Mouse (Mus musculus) MEL (cell line): ENCODE measurements at regions not wholly inside any gene's neighbourhood (a gene's known extent, or its start where the extent isn't known, plus 50 kb on each side); places are given as distances from the start of the nearest gene placed in this dataset.

Source experiments
- DNase-seq: peaks from one replicate; pipeline ENCODE4 v3.0.0; 2011; ENCODE audit warnings: low read depth, low spot score
- H3K27ac ChIP-seq: 2 replicates; pipeline ENCODE4 v1.5.1; 2012; ENCODE audit warnings: low read depth, mild to moderate bottlenecking, control low read depth, low read length, moderate library complexity; ENCODE audit not compliant: control insufficient read depth
- H3K27me3 ChIP-seq, 2 experiments: fragments of 150-350 bp in 1 of 2; sonication (generic) in 1 of 2; 2 replicates each; pipeline ENCODE4 v1.6.1; 2012; ENCODE audit warnings: low read length in 2 of 2, mild to moderate bottlenecking in 2 of 2, improper control_type of control experiment in 1 of 2, moderate library complexity in 1 of 2; ENCODE audit not compliant: insufficient read depth in 2 of 2, control insufficient read depth in 1 of 2
- H3K36me3 ChIP-seq, 2 experiments: 2 replicates each; pipeline ENCODE4 v1.6.1; 2012 to 2014; ENCODE audit warnings: low read length in 2 of 2, improper control_type of control experiment in 1 of 2, inconsistent platforms in 1 of 2, mild to moderate bottlenecking in 1 of 2; ENCODE audit not compliant: insufficient read depth in 2 of 2, control insufficient read depth in 1 of 2
- H3K4me1 ChIP-seq, 2 experiments: fragments of 150-350 bp in 1 of 2; sonication (generic) in 1 of 2; 2 replicates each; pipeline ENCODE4 v1.6.1; 2012; ENCODE audit warnings: low read length in 2 of 2, improper control_type of control experiment in 1 of 2, mild to moderate bottlenecking in 1 of 2; ENCODE audit not compliant: insufficient read depth in 2 of 2, control insufficient read depth in 1 of 2
- H3K4me3 ChIP-seq, 2 experiments: fragments of 150-350 bp in 1 of 2; sonication (generic) in 1 of 2; 2 replicates each; pipeline ENCODE4 v1.5.1; 2012; ENCODE audit warnings: low read depth in 2 of 2, low read length in 2 of 2, mild to moderate bottlenecking in 2 of 2, moderate library complexity in 2 of 2, control low read depth in 1 of 2, improper control_type of control experiment in 1 of 2; ENCODE audit not compliant: control insufficient read depth in 1 of 2, insufficient read depth in 1 of 2
- H3K79me2 ChIP-seq: 2 replicates; pipeline ENCODE4 v1.6.1; 2012; ENCODE audit warnings: mild to moderate bottlenecking, low read length, moderate library complexity; ENCODE audit not compliant: control insufficient read depth, poor library complexity, insufficient read depth
- H3K9ac ChIP-seq: 2 replicates; pipeline ENCODE4 v1.6.1; 2012; ENCODE audit warnings: low read depth, mild to moderate bottlenecking, control low read depth, low read length, moderate library complexity; ENCODE audit not compliant: control insufficient read depth, poor library complexity, severe bottlenecking
- H3K9me3 ChIP-seq: fragments of 150-350 bp; sonication (generic); replicated peaks from 2 replicates; pipeline ENCODE4 v1.6.1; 2012; ENCODE audit warnings: mild to moderate bottlenecking, low read length, improper control_type of control experiment, moderate library complexity; ENCODE audit not compliant: insufficient read depth
- BHLHE40 ChIP-seq: IDR thresholded peaks from 2 replicates; pipeline ENCODE4 v1.6.1; 2012; ENCODE audit warnings: low read depth, mild to moderate bottlenecking, inconsistent platforms, low read length, improper control_type of control experiment, borderline replicate concordance
- CHD1 ChIP-seq: IDR thresholded peaks from 2 replicates; pipeline ENCODE4 v1.6.1; 2012; ENCODE audit warnings: low read depth, mild to moderate bottlenecking, inconsistent platforms, low read length, improper control_type of control experiment
- CTCF ChIP-seq, 3 experiments: IDR thresholded peaks in 2 of 3; conservative IDR thresholded peaks in 1 of 3; 2 replicates each; pipeline ENCODE4 v1.5.1; 2011 to 2012; ENCODE audit warnings: low read length in 3 of 3, low read depth in 2 of 3, mild to moderate bottlenecking in 2 of 3, improper control_type of control experiment in 1 of 3, inconsistent platforms in 1 of 3, mixed read lengths in 1 of 3, moderate library complexity in 1 of 3; ENCODE audit not compliant: control insufficient read depth in 1 of 3, insufficient read depth in 1 of 3, poor library complexity in 1 of 3, severe bottlenecking in 1 of 3
- EP300 ChIP-seq, 2 experiments: IDR thresholded peaks; 2 replicates each; pipeline ENCODE4 v1.6.1; 2011; ENCODE audit warnings: improper control_type of control experiment in 2 of 2, low read length in 2 of 2, low read depth in 1 of 2, mild to moderate bottlenecking in 1 of 2
- GATA1 ChIP-seq: IDR thresholded peaks from 2 replicates; pipeline ENCODE4 v1.6.1; 2011; ENCODE audit warnings: low read depth, low read length, improper control_type of control experiment
- HCFC1 ChIP-seq: IDR thresholded peaks from 2 replicates; pipeline ENCODE4 v1.6.1; 2012; ENCODE audit warnings: low read depth, mild to moderate bottlenecking, inconsistent platforms, low read length, improper control_type of control experiment, moderate library complexity
- KAT2A ChIP-seq: conservative IDR thresholded peaks from 2 replicates; pipeline ENCODE4 v1.6.1; 2012; ENCODE audit warnings: low read depth, low read length, improper control_type of control experiment, inconsistent platforms
- MAFK ChIP-seq: IDR thresholded peaks from 2 replicates; pipeline ENCODE4 v1.6.1; 2011; ENCODE audit warnings: low read depth, mild to moderate bottlenecking, low read length, improper control_type of control experiment, borderline replicate concordance
- MAX ChIP-seq: IDR thresholded peaks from 2 replicates; pipeline ENCODE4 v1.6.1; 2011; ENCODE audit warnings: low read length, improper control_type of control experiment
- MAZ ChIP-seq: IDR thresholded peaks from 2 replicates; pipeline ENCODE4 v1.6.1; 2012; ENCODE audit warnings: low read depth, mild to moderate bottlenecking, inconsistent platforms, low read length, improper control_type of control experiment
- MEF2A ChIP-seq: IDR thresholded peaks from 2 replicates; pipeline ENCODE4 v1.6.1; 2014; ENCODE audit warnings: low read depth, mild to moderate bottlenecking, inconsistent platforms, low read length, improper control_type of control experiment; ENCODE audit not compliant: poor library complexity, insufficient replicate concordance, severe bottlenecking; ENCODE audit errors: extremely low read depth
- MXI1 ChIP-seq: IDR thresholded peaks from 2 replicates; pipeline ENCODE4 v1.6.1; 2011; ENCODE audit warnings: mild to moderate bottlenecking, low read depth, low read length, improper control_type of control experiment
- MYB ChIP-seq: IDR thresholded peaks from 2 replicates; pipeline ENCODE4 v1.6.1; 2011; ENCODE audit warnings: mild to moderate bottlenecking, low read depth, low read length, improper control_type of control experiment
- NELFE ChIP-seq: IDR thresholded peaks from 2 replicates; pipeline ENCODE4 v1.6.1; 2011; ENCODE audit warnings: low read depth, low read length, improper control_type of control experiment
- POLR2A ChIP-seq, 2 experiments: IDR thresholded peaks; 2 replicates each; pipeline ENCODE4 v1.6.1; 2011 to 2012; ENCODE audit warnings: low read length in 2 of 2, mild to moderate bottlenecking in 2 of 2, control low read depth in 1 of 2, improper control_type of control experiment in 1 of 2, low read depth in 1 of 2, moderate library complexity in 1 of 2; ENCODE audit not compliant: control insufficient read depth in 1 of 2, insufficient read depth in 1 of 2, poor library complexity in 1 of 2
- POLR2AphosphoS2 ChIP-seq: IDR thresholded peaks from 2 replicates; pipeline ENCODE4 v1.6.1; 2011; ENCODE audit warnings: low read length, improper control_type of control experiment
- POLR2AphosphoS5 ChIP-seq: IDR thresholded peaks from 2 replicates; pipeline ENCODE4 v1.6.1; 2012; ENCODE audit warnings: low read depth, borderline replicate concordance, mild to moderate bottlenecking, inconsistent platforms, low read length, moderate library complexity, mixed read lengths
- RAD21 ChIP-seq: IDR thresholded peaks from 2 replicates; pipeline ENCODE4 v1.6.1; 2011; ENCODE audit warnings: mild to moderate bottlenecking, low read depth, low read length, improper control_type of control experiment
- RCOR1 ChIP-seq: IDR thresholded peaks from 2 replicates; pipeline ENCODE4 v1.6.1; 2012; ENCODE audit warnings: low read depth, mild to moderate bottlenecking, inconsistent platforms, low read length, improper control_type of control experiment
- SIN3A ChIP-seq: IDR thresholded peaks from 2 replicates; pipeline ENCODE4 v1.6.1; 2012; ENCODE audit warnings: low read length, improper control_type of control experiment, inconsistent platforms
- SMC3 ChIP-seq: IDR thresholded peaks from 2 replicates; pipeline ENCODE4 v1.6.1; 2011; ENCODE audit warnings: low read depth, low read length, improper control_type of control experiment
- TAL1 ChIP-seq: IDR thresholded peaks from 2 replicates; pipeline ENCODE4 v1.6.1; 2012; ENCODE audit warnings: mild to moderate bottlenecking, inconsistent platforms, low read length, moderate library complexity, mixed read lengths
- UBTF ChIP-seq: IDR thresholded peaks from 2 replicates; pipeline ENCODE4 v1.6.1; 2012; ENCODE audit warnings: low read depth, mild to moderate bottlenecking, inconsistent platforms, low read length, improper control_type of control experiment, moderate library complexity, borderline replicate concordance; ENCODE audit not compliant: insufficient read depth
- ZKSCAN1 ChIP-seq: IDR thresholded peaks from 2 replicates; pipeline ENCODE4 v1.6.1; 2012; ENCODE audit warnings: low read depth, mild to moderate bottlenecking, inconsistent platforms, low read length, improper control_type of control experiment, moderate library complexity
- ZMIZ1 ChIP-seq: IDR thresholded peaks from 2 replicates; pipeline ENCODE4 v1.6.1; 2012; ENCODE audit warnings: low read depth, mild to moderate bottlenecking, inconsistent platforms, low read length, improper control_type of control experiment, moderate library complexity
- ZNF384 ChIP-seq: IDR thresholded peaks from 2 replicates; pipeline ENCODE4 v1.6.1; 2012; ENCODE audit warnings: low read depth, mild to moderate bottlenecking, inconsistent platforms, low read length, improper control_type of control experiment

DNA sequence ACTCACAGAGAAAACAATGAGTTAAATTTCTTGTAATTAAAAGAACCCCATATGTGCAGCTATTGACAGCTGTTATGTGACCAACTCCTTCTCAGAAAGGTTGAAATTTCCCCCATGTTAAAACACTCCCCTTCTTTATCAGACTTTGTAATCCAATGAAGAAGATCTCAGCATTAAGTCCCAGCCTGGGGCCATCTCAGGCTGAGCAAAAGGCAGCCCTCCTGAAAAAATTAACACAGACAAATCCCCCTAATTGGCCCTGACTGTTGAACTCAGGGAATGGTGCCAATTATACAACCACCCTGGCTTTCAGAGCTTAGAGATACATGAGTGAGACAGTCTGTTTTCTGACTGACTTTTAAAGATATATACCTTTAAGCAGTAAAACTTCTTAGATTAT lies 454.9 kb upstream of the Atp11b start:
- no peak for DNase-seq
- H3K79me2 ChIP-seq, result no peaks in the 10 kb centered on the region

DNA sequence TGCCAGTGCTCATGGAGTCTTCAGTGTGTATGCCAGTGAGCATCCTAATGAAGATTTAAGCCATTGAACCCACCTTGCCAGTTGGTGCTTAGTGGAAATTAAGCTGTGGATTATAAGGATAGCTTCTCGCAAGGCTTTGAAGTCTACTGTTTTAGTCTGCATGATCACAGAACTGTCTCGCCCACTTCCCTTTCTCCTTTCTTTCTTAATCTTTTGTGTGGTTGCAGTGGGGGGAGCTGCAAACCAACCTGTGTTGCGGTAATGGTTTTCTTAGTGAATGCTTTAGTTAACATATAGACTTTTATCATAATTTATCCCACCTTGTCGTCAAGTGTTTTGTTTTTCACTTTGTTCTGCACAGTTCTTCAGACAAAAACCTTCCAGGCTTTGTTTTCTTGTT lies 447.9 kb upstream of the Atp11b start:
- H3K27me3 ChIP-seq, result no peaks in the 10 kb centered on the region
- H3K9me3 ChIP-seq, result no peaks in the 10 kb centered on the region
- H3K9ac ChIP-seq, result no peak overlapping the region
- no peaks in the 10 kb centered on the region for H3K36me3 ChIP-seq
- TF ChIP-seq MXI1 (no peak), KAT2A (no peak), CHD1 (no peak), ZMIZ1 (no peak), EP300 (IDR thresholded peaks at IDR 0.05; ENCODE audit: low read depth in 1 of 2, low read length in 2 of 2) (no peak), CTCF (IDR thresholded peaks at IDR 0.05 in 2 of 3, conservative IDR thresholded peaks at IDR 0.05 in 1 of 3; ENCODE audit: control insufficient read depth in 1 of 3, insufficient read depth in 1 of 3, low read depth in 2 of 3, low read length in 3 of 3, poor library complexity in 1 of 3, severe bottlenecking in 1 of 3) (no peak), TAL1 (no peak), MYB (no peak), POLR2AphosphoS5 (no peak), ZNF384 (no peak), SMC3 (no peak)
- H3K79me2 ChIP-seq, result no peaks in the 10 kb centered on the region
- no peak overlapping the region for H3K4me3 ChIP-seq
- no peak for DNase-seq
- no peaks in the 10 kb centered on the region for H3K4me1 ChIP-seq
- H3K27ac ChIP-seq, result no peak overlapping the region

More for the DNA sequence above, 454.9 kb upstream of the Atp11b start:
- Histone ChIP-seq H3K9me3 (no peaks in the 10 kb centered on the region), H3K9ac (no peak overlapping the region), H3K4me1 (no peaks in the 10 kb centered on the region), H3K27ac (no peak overlapping the region), H3K27me3 (no peaks in the 10 kb centered on the region), H3K4me3 (no peak overlapping the region), H3K36me3 (no peaks in the 10 kb centered on the region)
- TF ChIP-seq ZNF384, result no peak
- TF ChIP-seq NELFE, result no peak
- no peak for TF ChIP-seq MAFK
- no peak for TF ChIP-seq GATA1
- TF ChIP-seq MAZ, result no peak
- no peak for TF ChIP-seq RCOR1
- no peak for TF ChIP-seq POLR2AphosphoS2
- no peak for TF ChIP-seq SIN3A
- no peak for TF ChIP-seq POLR2A (IDR thresholded peaks at IDR 0.05; ENCODE audit: control insufficient read depth in 1 of 2, insufficient read depth in 1 of 2, low read depth in 1 of 2, low read length in 2 of 2, poor library complexity in 1 of 2)
- TF ChIP-seq ZMIZ1, result no peak
- no peak for TF ChIP-seq HCFC1
- TF ChIP-seq POLR2AphosphoS5, result no peak
- TF ChIP-seq BHLHE40, result no peak
- no peak for TF ChIP-seq RAD21
- no peak for TF ChIP-seq MAX
- no peak for TF ChIP-seq UBTF
- no peak for TF ChIP-seq ZKSCAN1
- TF ChIP-seq MEF2A, result no peak
- TF ChIP-seq SMC3, result no peak
- TF ChIP-seq TAL1, result no peak
